Mouse (Mus musculus): ENCODE data around the gene Snrk.

The Snrk gene

GRCm38 (mm10) chr9:122117112-122117616, at the start of gene Snrk:
Gene Snrk (plus strand): TSS chr9:122117266.
- DNase-seq: peak; percentile 97

- DNase-seq: no peak
These were observed 49.4 kb upstream of the Snrk start for GRCm38 (mm10) chr9:122067654-122068053.

- no peak for DNase-seq
These were observed 47.4 kb upstream of the Snrk start for GRCm38 (mm10) chr9:122069560-122070174.

GRCm38 (mm10) chr9:122073980-122074379, 43.1 kb upstream of the Snrk start:
- DNase-seq: no peak

GRCm38 (mm10) chr9:122074575-122074974, 42.5 kb upstream of the Snrk start:
- no peak for DNase-seq

GRCm38 (mm10) chr9:122078456-122078855, 38.6 kb upstream of the Snrk start:
- DNase-seq: no peak

- DNase-seq: no peak
These were observed 33.4 kb upstream of the Snrk start for GRCm38 (mm10) chr9:122083698-122084097.

- DNase-seq: no peak
These were observed 32.9 kb upstream of the Snrk start for GRCm38 (mm10) chr9:122084175-122084574.

GRCm38 (mm10) chr9:122084636-122085035, 32.4 kb upstream of the Snrk start:
- no peak for DNase-seq

GRCm38 (mm10) chr9:122085055-122085454, 32.0 kb upstream of the Snrk start:
- peak; percentile 10 to 17 for DNase-seq

GRCm38 (mm10) chr9:122085550-122086205, 31.4 kb upstream of the Snrk start:
- DNase-seq: peak; percentile 52 to 60

- DNase-seq: no peak
These were observed 30.0 kb upstream of the Snrk start for GRCm38 (mm10) chr9:122087086-122087485.

GRCm38 (mm10) chr9:122091171-122091570, 25.9 kb upstream of the Snrk start:
- no peak for DNase-seq

GRCm38 (mm10) chr9:122091782-122092228, 25.3 kb upstream of the Snrk start:
- no peak for DNase-seq

- no peak for DNase-seq
These were observed 22.9 kb upstream of the Snrk start for GRCm38 (mm10) chr9:122094171-122094570.

GRCm38 (mm10) chr9:122096822-122097511, 20.1 kb upstream of the Snrk start:
- no peak for DNase-seq

- no peak for DNase-seq
These were observed 19.5 kb upstream of the Snrk start for GRCm38 (mm10) chr9:122097535-122097934.

GRCm38 (mm10) chr9:122100584-122101127, 16.4 kb upstream of the Snrk start:
- DNase-seq: no peak

- no peak for DNase-seq
These were observed 15.9 kb upstream of the Snrk start for GRCm38 (mm10) chr9:122101196-122101595.

- no peak for DNase-seq
These were observed 13.3 kb upstream of the Snrk start for GRCm38 (mm10) chr9:122103550-122104284.

- no peak for DNase-seq
These were observed 12.7 kb upstream of the Snrk start for GRCm38 (mm10) chr9:122104285-122104829.

- no peak for DNase-seq
These were observed 9.2 kb upstream of the Snrk start for GRCm38 (mm10) chr9:122107701-122108375.

All from cerebellum, postnatal 10 days (tissue).